Mouse (Mus musculus) liver, embryonic 14.5 days (tissue): ENCODE data around the gene Tsnax.

Experiments used
- CTCF ChIP-seq: IDR thresholded peaks from 2 replicates; pipeline ENCODE4 v1.5.1; 2016; ENCODE audit warnings: antibody characterized with exemption, low read depth, control low read depth
- EP300 ChIP-seq: IDR thresholded peaks from 2 replicates; pipeline ENCODE4 v1.6.1; 2016; ENCODE audit warnings: antibody characterized with exemption, low read depth

DNA sequence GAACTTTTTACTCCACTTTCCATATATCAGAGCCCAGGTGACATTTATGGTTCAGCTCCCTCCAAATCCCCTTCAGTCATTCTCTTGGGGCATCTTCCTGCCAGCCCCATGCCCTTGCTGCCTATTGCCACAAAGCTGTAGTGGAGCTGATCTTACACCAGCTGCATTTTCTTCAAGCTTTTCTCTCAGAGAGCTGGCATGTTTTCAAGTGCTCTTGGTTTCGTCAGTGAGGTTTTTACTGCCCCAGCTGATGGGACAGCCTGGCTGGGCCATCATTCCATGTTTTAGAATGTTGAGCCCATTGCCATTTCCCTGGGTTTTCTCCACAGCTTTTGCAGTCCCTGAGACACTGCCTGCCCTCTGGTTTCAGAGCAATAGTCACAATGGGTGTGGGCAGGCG is 17.0 kb upstream of the Tsnax start:
- no peak for TF ChIP-seq CTCF
- TF ChIP-seq EP300 = no peak
